Mouse (Mus musculus) embryonic facial prominence, embryonic 13.5 days (tissue): ENCODE data around the gene Gm10721. TPM values are rescaled to one million over a fixed set of nuclear protein-coding genes. Genes with fewer than 3 reads are reported as not detected.
"Not testable (repeated sequence)": the region's sequence is repeated elsewhere in the genome, so short reads cannot be mapped to it uniquely, and the experiment has no call there.

Experiments used
- ATAC-seq: fragments of 200-750 bp; cut with Nextera tagmentation; 2 replicates; pipeline ENCODE4 v1.8.0; 2017; ENCODE audit warnings: low read depth; ENCODE audit not compliant: insufficient number of reproducible peaks, insufficient read depth, low FRiP score, low TSS enrichment
- H3K27ac ChIP-seq: fragments of 300-500 bp; sonication (generic); 2 replicates; pipeline ENCODE4 v1.5.1; 2015; ENCODE audit warnings: moderate library complexity, mild to moderate bottlenecking, inconsistent platforms
- H3K27me3 ChIP-seq: fragments of 300-500 bp; sonication (generic); 2 replicates; pipeline ENCODE4 v1.6.1; 2015; ENCODE audit warnings: mild to moderate bottlenecking, inconsistent platforms
- H3K36me3 ChIP-seq: fragments of 300-500 bp; sonication (generic); 2 replicates; pipeline ENCODE4 v1.6.1; 2015; ENCODE audit warnings: mild to moderate bottlenecking, inconsistent platforms
- H3K4me1 ChIP-seq: fragments of 300-500 bp; sonication (generic); 2 replicates; pipeline ENCODE4 v1.6.1; 2015; ENCODE audit warnings: inconsistent platforms
- H3K4me2 ChIP-seq: fragments of 300-500 bp; sonication (generic); 2 replicates; pipeline ENCODE4 v1.6.1; 2015; ENCODE audit warnings: moderate library complexity, mild to moderate bottlenecking, inconsistent platforms
- H3K4me3 ChIP-seq: fragments of 300-500 bp; sonication (generic); 2 replicates; pipeline ENCODE4 v1.5.1; 2015; ENCODE audit warnings: mild to moderate bottlenecking, inconsistent platforms
- H3K9ac ChIP-seq: fragments of 300-500 bp; sonication (generic); 2 replicates; pipeline ENCODE4 v1.6.1; 2015; ENCODE audit warnings: mild to moderate bottlenecking, inconsistent platforms
- H3K9me3 ChIP-seq: fragments of 300-500 bp; sonication (generic); 2 replicates; pipeline ENCODE4 v1.6.1; 2016; ENCODE audit warnings: inconsistent platforms
- WGBS: fragments of 180-500 bp; shearing (Covaris S2); methylation state at CpG from one replicate; pipeline ENCODE4 v1.1.7; 2015; ENCODE audit warnings: mixed read lengths; 5-methylcytosine and 5-hydroxymethylcytosine counted together
- polyA plus RNA-seq: library from polyadenylated mRNA; unstranded; fragments of >200 nt; fragmentation: Nextera tagmentation; extraction: Ambion mirVana; gene quantifications from 2 replicates; pipeline ENCODE4 v1.2.1, GENCODE M21; 2015

Gm10721 gene
- polyA plus RNA-seq, 1 experiment from 2014 or later, result not detected

DNA sequence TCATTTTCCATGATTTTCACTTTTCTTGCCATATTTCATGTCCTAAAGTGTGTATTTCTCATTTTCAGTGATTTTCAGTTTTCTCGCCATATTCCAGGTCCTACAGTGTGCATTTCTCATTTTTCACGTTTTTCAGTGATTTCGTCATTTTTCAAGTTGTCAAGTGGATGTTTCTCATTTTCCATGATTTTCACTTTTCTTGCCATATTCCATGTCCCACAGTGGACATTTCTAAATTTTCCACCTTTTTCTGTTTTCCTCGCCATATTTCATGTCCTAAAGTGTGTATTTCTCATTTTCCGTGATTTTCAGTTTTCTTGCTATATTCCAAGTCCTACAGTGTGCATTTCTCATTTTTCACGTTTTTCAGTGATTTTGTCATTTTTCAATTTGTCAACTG, 3.0 kb downstream of the Gm10721 start:
- not testable (repeated sequence) for H3K4me1 ChIP-seq, H3K36me3 ChIP-seq, H3K9ac ChIP-seq, H3K4me3 ChIP-seq, H3K27ac ChIP-seq, H3K9me3 ChIP-seq, H3K27me3 ChIP-seq, H3K4me2 ChIP-seq, ATAC-seq
- WGBS, result 75% methylated on average over 6 of the region's 6 CpGs

DNA sequence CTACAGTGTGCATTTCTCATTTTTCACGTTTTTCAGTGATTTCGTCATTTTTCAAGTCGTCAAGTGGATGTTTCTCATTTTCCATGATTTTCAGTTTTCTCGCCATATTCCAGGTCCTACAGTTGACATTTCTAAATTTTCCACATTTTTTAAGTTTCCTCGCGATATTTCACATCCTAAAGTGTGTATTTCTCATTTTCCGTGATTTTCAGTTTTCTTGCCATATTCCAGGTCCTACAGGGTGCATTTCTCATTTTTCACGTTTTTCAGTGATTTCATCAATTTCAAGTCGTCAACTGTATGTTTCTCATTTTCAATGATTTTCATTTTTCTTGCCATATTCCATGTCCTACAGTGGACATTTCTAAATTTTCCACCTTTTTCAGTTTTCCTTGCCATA, 4.2 kb downstream of the Gm10721 start, which contains the start of gene Gm10719:
Gene Gm10719, plus strand, starts transcription at position 301 of the 400 bp plus-strand sequence.
- not testable (repeated sequence) for ATAC-seq, H3K4me2 ChIP-seq, H3K27ac ChIP-seq, H3K27me3 ChIP-seq, H3K36me3 ChIP-seq, H3K9ac ChIP-seq, H3K9me3 ChIP-seq, H3K4me1 ChIP-seq, H3K4me3 ChIP-seq
- WGBS, result 55% methylated on average over 1 of the region's 9 CpGs

- not testable (repeated sequence) for ATAC-seq, H3K9ac ChIP-seq, H3K36me3 ChIP-seq, H3K27ac ChIP-seq, H3K27me3 ChIP-seq, H3K4me2 ChIP-seq, H3K4me1 ChIP-seq, H3K4me3 ChIP-seq, H3K9me3 ChIP-seq
- WGBS, result 64% methylated on average over 9 of the region's 9 CpGs
Observed at GRCm38 (mm10) chr9:3018944-3019343, 6.0 kb downstream of the Gm10721 start.

DNA sequence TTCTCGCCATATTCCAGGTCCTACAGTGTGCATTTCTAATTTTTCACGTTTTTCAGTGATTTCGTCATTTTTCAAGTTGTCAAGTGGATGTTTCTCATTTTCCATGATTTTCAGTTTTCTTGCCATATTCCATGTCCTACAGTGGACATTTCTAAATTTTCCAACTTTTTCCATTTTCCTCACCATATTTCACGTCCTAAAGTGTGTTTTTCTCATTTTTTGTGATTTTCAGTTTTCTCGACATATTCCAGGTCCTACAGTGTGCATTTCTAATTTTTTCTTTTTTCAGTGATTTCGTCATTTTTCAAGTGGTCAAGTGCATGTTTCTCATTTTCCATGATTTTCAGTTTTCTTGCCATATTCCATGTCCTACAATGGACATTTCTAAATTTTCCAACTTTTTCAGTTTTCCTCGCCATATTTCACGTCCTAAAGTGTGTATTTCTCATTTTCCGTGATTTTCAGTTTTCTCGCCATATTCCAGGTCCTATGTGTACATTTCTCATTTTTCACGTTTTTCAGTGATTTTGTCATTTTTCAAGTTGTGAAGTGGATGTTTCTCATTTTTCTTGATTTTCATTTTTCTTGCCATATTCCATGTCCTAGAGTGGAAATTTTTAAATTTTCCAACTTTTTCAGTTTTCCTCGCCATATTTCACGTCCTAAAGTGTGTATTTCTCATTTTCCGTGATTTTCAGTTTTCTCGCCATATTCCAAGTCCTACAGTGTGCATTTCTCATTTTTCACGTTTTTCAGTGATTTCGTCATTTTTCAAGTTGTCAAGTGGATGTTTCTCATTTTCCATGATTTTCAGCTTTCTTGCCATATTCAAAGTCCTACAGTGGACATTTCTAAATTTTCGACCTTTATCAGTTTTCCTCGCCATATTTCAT, 7.1 kb downstream of the Gm10721 start:
- not testable (repeated sequence) for H3K9me3 ChIP-seq, H3K27ac ChIP-seq, H3K4me2 ChIP-seq, H3K27me3 ChIP-seq, H3K4me3 ChIP-seq, H3K9ac ChIP-seq, H3K36me3 ChIP-seq, H3K4me1 ChIP-seq
- ATAC-seq, result peak; percentile 67; the same call in 1 of the 2 replicates
- 77% methylated on average over 17 of the region's 19 CpGs for WGBS

- 73% methylated on average over 11 of the region's 13 CpGs for WGBS
- H3K9ac ChIP-seq, H3K4me1 ChIP-seq, H3K27ac ChIP-seq, H3K27me3 ChIP-seq, H3K9me3 ChIP-seq, H3K4me3 ChIP-seq, ATAC-seq, H3K4me2 ChIP-seq, H3K36me3 ChIP-seq: not testable (repeated sequence)
Observed at GRCm38 (mm10) chr9:3022316-3023008, 9.5 kb downstream of the Gm10721 start.

DNA sequence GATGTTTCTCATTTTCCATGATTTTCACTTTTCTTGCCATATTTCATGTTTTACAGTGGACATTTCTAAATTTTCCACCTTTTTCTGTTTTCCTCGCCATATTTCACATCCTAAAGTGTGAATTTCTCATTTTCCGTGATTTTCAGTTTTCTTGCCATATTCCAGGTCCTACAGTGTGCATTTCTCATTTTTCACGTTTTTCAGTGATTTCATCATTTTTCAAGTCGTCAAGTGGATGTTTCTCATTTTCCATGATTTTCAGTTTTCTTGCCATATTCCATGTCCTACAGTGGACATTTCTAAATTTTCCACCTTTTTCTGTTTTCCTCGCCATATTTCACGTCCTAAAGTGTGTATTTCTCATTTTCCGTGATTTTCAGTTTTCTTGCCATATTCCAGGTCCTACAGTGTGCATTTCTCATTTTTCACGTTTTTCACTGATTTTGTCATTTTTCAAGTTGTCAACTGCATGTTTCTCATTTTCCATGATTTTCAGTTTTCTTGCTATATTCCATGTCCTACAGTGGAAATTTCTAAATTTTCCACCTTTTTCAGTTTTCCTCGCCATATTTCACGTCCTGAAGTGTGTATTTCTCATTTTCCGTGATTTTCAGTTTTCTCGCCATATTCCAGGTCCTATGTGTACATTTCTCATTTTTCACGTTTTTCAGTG, 10.5 kb downstream of the Gm10721 start, which contains the start of gene Gm10718:
Gene Gm10718, plus strand, starts transcription at position 236 of the 673 bp plus-strand sequence.
- H3K27me3 ChIP-seq, H3K27ac ChIP-seq, H3K9ac ChIP-seq, H3K4me2 ChIP-seq, ATAC-seq, H3K4me1 ChIP-seq, H3K36me3 ChIP-seq, H3K4me3 ChIP-seq, H3K9me3 ChIP-seq: not testable (repeated sequence)
- whole genome bisulfite sequencing, result 76% methylated on average over 12 of the region's 13 CpGs

DNA sequence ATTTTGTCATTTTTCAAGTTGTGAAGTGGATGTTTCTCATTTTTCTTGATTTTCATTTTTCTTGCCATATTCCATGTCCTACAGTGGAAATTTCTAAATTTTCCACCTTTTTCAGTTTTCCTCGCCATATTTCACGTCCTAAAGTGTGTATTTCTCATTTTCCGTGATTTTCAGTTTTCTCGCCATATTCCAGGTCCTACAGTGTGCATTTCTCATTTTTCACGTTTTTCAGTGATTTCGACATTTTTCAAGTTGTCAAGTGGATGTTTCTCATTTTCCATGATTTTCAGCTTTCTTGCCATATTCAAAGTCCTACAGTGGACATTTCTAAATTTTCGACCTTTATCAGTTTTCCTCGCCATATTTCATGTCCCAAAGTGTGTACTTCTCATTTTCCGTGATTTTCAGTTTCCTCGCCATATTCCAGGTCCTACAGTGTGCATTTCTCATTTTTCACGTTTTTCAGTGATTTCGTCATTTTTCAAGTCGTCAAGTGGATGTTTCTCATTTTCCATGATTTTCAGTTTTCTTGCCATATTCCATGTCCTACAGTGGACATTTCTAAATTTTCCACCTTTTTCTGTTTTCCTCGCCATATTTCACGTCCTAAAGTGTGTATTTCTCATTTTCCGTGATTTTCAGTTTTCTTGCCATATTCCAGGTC, 11.2 kb downstream of the Gm10721 start:
- not testable (repeated sequence) for ATAC-seq
- WGBS, result 77% methylated on average over 16 of the region's 16 CpGs

GRCm38 (mm10) chr9:3024912-3025467, 12.1 kb downstream of the Gm10721 start, which contains the start of gene Gm10717:
Gene Gm10717, plus strand, starts transcription at chr9:3025417.
- H3K4me2 ChIP-seq, H3K27me3 ChIP-seq, H3K27ac ChIP-seq, H3K4me3 ChIP-seq, H3K36me3 ChIP-seq, ATAC-seq, H3K4me1 ChIP-seq, H3K9me3 ChIP-seq, H3K9ac ChIP-seq: not testable (repeated sequence)
- WGBS, result 70% methylated on average over 12 of the region's 12 CpGs

More for the DNA sequence above, 11.2 kb downstream of the Gm10721 start:
- not testable (repeated sequence) for H3K27ac ChIP-seq, H3K4me2 ChIP-seq, H3K9me3 ChIP-seq, H3K27me3 ChIP-seq, H3K4me3 ChIP-seq, H3K36me3 ChIP-seq, H3K9ac ChIP-seq, H3K4me1 ChIP-seq

DNA sequence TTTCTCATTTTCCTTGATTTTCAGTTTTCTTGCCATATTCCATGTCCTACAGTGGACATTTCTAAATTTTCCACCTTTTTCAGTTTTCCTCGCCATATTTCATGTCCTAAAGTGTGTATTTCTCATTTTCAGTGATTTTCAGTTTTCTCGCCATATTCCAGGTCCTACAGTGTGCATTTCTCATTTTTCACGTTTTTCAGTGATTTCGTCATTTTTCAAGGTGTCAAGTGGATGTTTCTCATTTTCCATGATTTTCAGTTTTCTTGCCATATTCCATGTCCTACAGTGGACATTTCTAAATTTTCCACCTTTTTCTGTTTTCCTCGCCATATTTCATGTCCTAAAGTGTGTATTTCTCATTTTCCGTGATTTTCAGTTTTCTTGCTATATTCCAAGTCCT, 12.7 kb downstream of the Gm10721 start:
- H3K9me3 ChIP-seq, H3K4me1 ChIP-seq, H3K27me3 ChIP-seq, H3K4me2 ChIP-seq, H3K36me3 ChIP-seq, H3K4me3 ChIP-seq, H3K9ac ChIP-seq, ATAC-seq, H3K27ac ChIP-seq: not testable (repeated sequence)
- 73% methylated on average over 5 of the region's 6 CpGs for WGBS

- not testable (repeated sequence) for H3K4me1 ChIP-seq, H3K36me3 ChIP-seq, H3K9me3 ChIP-seq, H3K4me3 ChIP-seq, ATAC-seq, H3K4me2 ChIP-seq, H3K27ac ChIP-seq, H3K9ac ChIP-seq, H3K27me3 ChIP-seq
- WGBS, result 75% methylated on average over 5 of the region's 5 CpGs
Observed at GRCm38 (mm10) chr9:3026136-3026535, 13.2 kb downstream of the Gm10721 start.

- not testable (repeated sequence) for ATAC-seq, H3K36me3 ChIP-seq
Observed at GRCm38 (mm10) chr9:3026741-3027140, 13.8 kb downstream of the Gm10721 start.

More at GRCm38 (mm10) chr9:3026741-3027140, 13.8 kb downstream of the Gm10721 start:
- H3K27me3 ChIP-seq, H3K27ac ChIP-seq, H3K4me2 ChIP-seq, H3K4me1 ChIP-seq, H3K4me3 ChIP-seq, H3K9me3 ChIP-seq, H3K9ac ChIP-seq: not testable (repeated sequence)
- WGBS, result 68% methylated on average over 9 of the region's 9 CpGs
